Mouse (Mus musculus) left cerebral cortex, postnatal 4 days (tissue): ENCODE measurements around the gene Klhl23. TPM values are rescaled to one million over a fixed set of nuclear protein-coding genes. Genes with fewer than 3 reads are reported as not detected.

Source experiments
- total RNA-seq, 2 experiments: library from RNA; stranded (reverse); gene quantifications; 2 replicates each; pipeline ENCODE4 v1.2.3; 2021

The Klhl23 gene
- total RNA-seq, 2 experiments from 2014 or later, result 136 to 142 TPM

Other genes with a start within 250 kb of the Klhl23 start
- gene Lrp2, start 235.9 kb upstream of the Klhl23 start, total RNA-seq, result under 1 TPM; 0.34 to 0.54 TPM
- gene Bbs5, start 174.8 kb upstream of the Klhl23 start, total RNA-seq, result 10 to 100 TPM; 25.4 to 29.3 TPM
- gene Klhl41, start 151.8 kb upstream of the Klhl23 start, total RNA-seq, result under 1 TPM; 0.58 to 0.66 TPM
- 10 to 100 TPM; 23.7 to 23.9 TPM for gene Fastkd1, start 108.4 kb upstream of the Klhl23 start, total RNA-seq
- 10 to 100 TPM; 66.8 to 68.0 TPM for gene Ppig, start 99.4 kb upstream of the Klhl23 start, total RNA-seq
- gene Ccdc173, start 32.4 kb upstream of the Klhl23 start, total RNA-seq, result 1 to 10 TPM; 1.6 to 2.9 TPM
- 10 to 100 TPM; 15.7 to 16.9 TPM for gene Phospho2, start 32.3 kb upstream of the Klhl23 start, total RNA-seq
- 100 to 1,000 TPM; 155 to 170 TPM for gene Ssb, start 39.6 kb downstream of the Klhl23 start, total RNA-seq
- gene Mettl5, start 63.7 kb downstream of the Klhl23 start, total RNA-seq, result 10 to 100 TPM; 12.4 to 15.5 TPM
- 100 to 1,000 TPM; 113 to 117 TPM for gene Ubr3, start 75.3 kb downstream of the Klhl23 start, total RNA-seq
- 1 to 10 TPM; 1.1 to 1.3 TPM for gene Myo3b, start 217.2 kb downstream of the Klhl23 start, total RNA-seq